Mouse (Mus musculus): ENCODE measurements around the gene Yjefn3.
"Not testable (repeated sequence)": the region's sequence is repeated elsewhere in the genome, so short reads cannot be mapped to it uniquely, and the experiment has no call there.

Gene Yjefn3

DNA sequence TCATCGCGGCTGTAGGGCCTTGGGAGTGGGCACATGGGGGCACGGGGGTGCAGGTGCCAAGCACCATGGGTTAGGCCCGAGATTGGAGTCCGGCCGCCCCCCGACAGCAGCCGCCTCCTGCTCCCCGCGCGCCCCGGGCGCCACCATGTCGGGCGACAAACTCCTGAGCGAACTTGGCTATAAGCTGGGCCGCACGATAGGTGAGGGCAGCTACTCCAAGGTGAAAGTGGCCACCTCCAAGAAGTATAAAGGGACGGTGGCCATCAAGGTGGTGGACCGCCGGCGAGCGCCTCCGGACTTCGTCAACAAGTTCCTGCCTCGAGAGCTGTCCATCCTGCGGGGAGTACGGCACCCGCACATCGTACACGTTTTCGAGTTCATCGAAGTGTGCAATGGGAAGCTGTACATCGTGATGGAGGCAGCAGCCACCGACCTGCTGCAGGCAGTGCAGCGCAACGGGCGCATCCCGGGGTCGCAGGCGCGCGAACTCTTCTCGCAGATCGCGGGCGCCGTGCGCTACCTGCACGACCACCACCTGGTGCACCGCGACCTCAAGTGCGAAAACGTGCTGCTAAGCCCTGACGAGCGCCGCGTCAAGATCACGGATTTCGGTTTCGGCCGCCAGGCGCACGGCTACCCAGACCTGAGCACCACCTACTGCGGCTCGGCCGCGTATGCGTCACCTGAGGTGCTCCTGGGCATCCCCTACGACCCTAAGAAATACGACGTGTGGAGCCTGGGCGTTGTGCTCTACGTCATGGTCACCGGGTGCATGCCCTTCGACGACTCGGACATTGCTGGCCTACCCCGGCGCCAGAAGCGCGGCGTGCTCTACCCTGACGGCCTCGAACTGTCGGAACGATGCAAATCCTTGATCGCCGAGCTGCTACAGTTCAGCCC, at the start of gene Yjefn3, which contains the start of the genes Tssk6 and Ndufa13:
TSS of gene Yjefn3 (minus strand) at position 550 of the 900 bp plus-strand sequence.
TSS of gene Tssk6 (plus strand) at position 22 of the 900 bp plus-strand sequence.
TSS of gene Ndufa13 (minus strand) at position 396 of the 900 bp plus-strand sequence.
- H3K27me3 ChIP-seq (ENCODE audit: control insufficient read depth, insufficient read depth, low read length, poor library complexity, severe bottlenecking) = no peaks in the 10 kb centered on the region
- H3K36me3 ChIP-seq (ENCODE audit: control insufficient read depth, insufficient read depth, low read length, poor library complexity, severe bottlenecking) = no peaks in the 10 kb centered on the region
- DNase-seq (ENCODE audit: low read depth, low spot score) = peak; percentile 85

DNA sequence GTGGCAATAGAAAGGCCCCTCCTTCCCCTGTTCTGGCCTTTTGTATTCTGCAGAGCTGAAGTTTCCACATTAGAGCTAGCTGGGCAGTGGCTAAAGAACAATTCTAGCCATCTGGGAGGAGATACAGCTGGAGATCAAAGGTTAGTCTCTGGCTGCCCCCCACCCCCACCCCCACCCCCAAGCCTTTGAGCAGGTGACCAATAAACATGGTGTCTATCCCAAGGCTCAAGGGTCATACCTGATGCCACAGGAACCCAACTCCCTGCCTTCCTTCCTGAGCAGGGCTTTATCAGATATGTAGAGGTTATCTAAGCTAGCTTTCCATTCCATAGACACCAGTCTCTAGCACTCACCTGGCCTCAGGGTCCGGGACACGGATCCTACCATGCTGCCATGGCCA, 47.8 kb upstream of the Yjefn3 start:
- no peak for DNase-seq (ENCODE audit: low read depth, low spot score)
- no peaks in the 10 kb centered on the region for H3K27me3 ChIP-seq (ENCODE audit: control insufficient read depth, insufficient read depth, low read length, poor library complexity, severe bottlenecking)
- peaks cover 2% of the 10 kb centered on the region; the same call in 1 of the 2 replicates for H3K36me3 ChIP-seq (ENCODE audit: control insufficient read depth, insufficient read depth, low read length, poor library complexity, severe bottlenecking)

DNA sequence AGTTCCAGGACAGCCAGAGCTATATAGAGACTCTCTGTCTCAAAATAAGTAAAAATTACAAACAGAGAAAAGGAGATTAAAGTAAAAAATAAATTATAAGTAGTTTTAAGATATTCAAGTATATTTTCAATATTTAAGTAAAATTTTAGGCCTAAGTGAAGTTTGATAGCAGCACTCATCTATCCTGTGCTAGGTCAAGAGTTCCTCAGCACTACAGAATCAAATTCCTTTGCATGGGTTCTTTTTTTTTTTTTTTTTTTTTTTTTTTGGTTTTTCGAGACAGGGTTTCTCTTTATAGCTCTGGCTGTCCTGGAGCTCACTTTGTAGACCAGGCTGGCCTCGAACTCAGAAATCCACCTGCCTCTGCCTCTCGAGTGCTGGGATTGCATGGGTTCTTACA, 40.0 kb upstream of the Yjefn3 start:
- H3K36me3 ChIP-seq (ENCODE audit: control insufficient read depth, insufficient read depth, low read length, poor library complexity, severe bottlenecking) = not testable (repeated sequence)

DNA sequence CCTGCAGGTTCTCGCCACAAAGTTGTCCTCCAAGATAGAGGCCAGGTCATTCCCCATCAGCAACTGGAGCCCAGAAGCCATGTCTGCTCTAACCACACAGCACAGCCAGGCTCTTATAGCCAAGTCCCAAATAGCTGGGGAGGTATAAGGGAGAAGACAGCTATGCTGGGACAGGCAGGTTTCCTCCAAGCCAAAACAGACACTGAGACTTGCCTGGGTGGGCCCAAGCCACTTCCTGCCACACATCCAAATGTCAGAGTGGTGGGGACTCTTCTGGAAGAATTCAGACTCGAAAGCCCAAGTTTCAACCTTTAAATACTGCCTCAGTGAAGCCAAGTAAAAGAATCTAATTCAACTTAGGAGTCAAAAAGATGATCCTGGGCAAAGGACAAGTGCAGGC, 37.9 kb upstream of the Yjefn3 start:
- H3K36me3 ChIP-seq (ENCODE audit: control insufficient read depth, insufficient read depth, low read length, poor library complexity, severe bottlenecking) = peaks cover 1% of the 10 kb centered on the region; the same call in 1 of the 2 replicates
- DNase-seq (ENCODE audit: low read depth, low spot score) = no peak
- no peaks in the 10 kb centered on the region for H3K27me3 ChIP-seq (ENCODE audit: control insufficient read depth, insufficient read depth, low read length, poor library complexity, severe bottlenecking)

More for the DNA sequence above, 40.0 kb upstream of the Yjefn3 start:
- not testable (repeated sequence) for DNase-seq (ENCODE audit: low read depth, low spot score); H3K27me3 ChIP-seq (ENCODE audit: control insufficient read depth, insufficient read depth, low read length, poor library complexity, severe bottlenecking)

DNA sequence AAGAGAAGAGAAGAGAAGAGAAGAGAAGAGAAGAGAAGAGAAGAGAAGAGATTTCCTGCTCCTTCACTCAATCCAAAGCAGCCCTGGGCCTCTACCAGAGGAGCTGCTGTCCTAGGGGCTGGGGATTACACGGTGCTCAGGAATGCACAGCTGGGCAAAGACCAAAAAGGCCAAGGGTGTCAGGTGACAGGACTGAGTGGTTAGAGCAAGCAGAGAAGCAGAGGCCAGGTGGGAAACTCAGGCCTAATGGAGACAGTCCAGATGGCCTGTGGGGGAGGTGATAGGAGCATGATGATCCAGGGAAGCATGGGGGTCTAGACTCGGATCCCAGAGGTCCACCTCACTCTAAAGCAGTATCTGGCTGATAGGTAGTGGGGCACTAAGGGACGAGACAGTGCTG, 37.1 kb upstream of the Yjefn3 start:
- peaks cover 2% of the 10 kb centered on the region; the same call in 1 of the 2 replicates for H3K36me3 ChIP-seq (ENCODE audit: control insufficient read depth, insufficient read depth, low read length, poor library complexity, severe bottlenecking)
- no peak for DNase-seq (ENCODE audit: low read depth, low spot score)
- no peaks in the 10 kb centered on the region for H3K27me3 ChIP-seq (ENCODE audit: control insufficient read depth, insufficient read depth, low read length, poor library complexity, severe bottlenecking)

DNA sequence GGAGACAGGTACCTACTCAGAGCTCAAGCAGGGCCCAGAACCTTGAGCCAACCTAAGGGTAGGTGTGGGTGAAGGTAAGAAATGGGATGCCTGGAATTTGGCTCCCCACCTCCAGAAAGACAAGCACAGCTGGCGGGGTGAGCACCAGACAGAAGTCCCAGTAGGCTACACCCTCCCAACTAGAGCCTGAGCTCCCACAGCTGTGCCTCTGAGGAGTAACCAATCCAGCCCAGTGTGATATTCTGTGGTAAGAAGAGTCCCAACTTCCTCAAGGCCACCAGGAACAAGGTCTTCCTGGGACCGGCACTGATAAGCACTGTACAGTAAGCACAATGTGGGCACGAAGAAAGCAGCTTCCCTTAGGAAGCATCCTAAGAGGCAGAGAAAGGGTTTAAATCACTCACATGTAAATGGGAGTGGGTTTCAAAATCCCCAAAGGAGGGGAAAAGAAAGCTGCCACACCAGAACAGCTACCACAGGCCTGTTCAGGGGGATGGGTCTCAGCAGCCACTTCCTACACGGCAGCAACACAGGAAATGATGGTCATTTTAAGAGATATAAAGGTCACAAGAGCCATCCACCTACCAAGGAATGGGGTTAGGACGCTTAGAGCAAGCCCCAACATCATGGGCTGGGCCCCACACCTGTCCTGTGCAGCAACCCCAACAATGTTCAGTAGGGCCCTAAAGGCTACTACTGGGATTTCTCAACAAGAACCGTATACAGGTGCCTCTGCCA, 35.9 kb upstream of the Yjefn3 start:
- DNase-seq (ENCODE audit: low read depth, low spot score) = no peak
- H3K27me3 ChIP-seq (ENCODE audit: control insufficient read depth, insufficient read depth, low read length, poor library complexity, severe bottlenecking) = no peaks in the 10 kb centered on the region
- H3K36me3 ChIP-seq (ENCODE audit: control insufficient read depth, insufficient read depth, low read length, poor library complexity, severe bottlenecking) = peaks cover 8% of the 10 kb centered on the region; the same call in 1 of the 2 replicates

DNA sequence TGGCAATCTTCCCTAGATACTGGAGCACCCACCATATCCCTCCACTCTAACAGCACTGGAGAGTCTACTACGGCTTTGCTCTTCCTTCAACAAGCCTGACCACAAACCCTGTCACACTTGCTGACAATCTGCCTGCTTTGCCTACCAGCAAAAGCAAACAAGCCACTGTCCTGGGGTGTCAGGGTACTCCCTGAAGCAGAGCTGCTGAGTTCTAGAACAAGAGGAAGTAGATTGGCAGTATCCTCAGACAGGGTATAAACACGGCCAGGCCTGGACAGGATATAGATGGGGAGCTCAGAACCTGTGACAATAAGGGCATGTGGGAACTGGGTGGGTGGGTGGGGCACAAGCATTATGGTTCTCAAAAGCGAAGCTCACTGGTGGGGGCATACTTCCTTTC, 35.0 kb upstream of the Yjefn3 start:
- Histone ChIP-seq H3K36me3 (ENCODE audit: control insufficient read depth, insufficient read depth, low read length, poor library complexity, severe bottlenecking) (peaks cover 8% of the 10 kb centered on the region; the same call in 1 of the 2 replicates), H3K27me3 (ENCODE audit: control insufficient read depth, insufficient read depth, low read length, poor library complexity, severe bottlenecking) (no peaks in the 10 kb centered on the region)
- DNase-seq (ENCODE audit: low read depth, low spot score) = peak; percentile 64

DNA sequence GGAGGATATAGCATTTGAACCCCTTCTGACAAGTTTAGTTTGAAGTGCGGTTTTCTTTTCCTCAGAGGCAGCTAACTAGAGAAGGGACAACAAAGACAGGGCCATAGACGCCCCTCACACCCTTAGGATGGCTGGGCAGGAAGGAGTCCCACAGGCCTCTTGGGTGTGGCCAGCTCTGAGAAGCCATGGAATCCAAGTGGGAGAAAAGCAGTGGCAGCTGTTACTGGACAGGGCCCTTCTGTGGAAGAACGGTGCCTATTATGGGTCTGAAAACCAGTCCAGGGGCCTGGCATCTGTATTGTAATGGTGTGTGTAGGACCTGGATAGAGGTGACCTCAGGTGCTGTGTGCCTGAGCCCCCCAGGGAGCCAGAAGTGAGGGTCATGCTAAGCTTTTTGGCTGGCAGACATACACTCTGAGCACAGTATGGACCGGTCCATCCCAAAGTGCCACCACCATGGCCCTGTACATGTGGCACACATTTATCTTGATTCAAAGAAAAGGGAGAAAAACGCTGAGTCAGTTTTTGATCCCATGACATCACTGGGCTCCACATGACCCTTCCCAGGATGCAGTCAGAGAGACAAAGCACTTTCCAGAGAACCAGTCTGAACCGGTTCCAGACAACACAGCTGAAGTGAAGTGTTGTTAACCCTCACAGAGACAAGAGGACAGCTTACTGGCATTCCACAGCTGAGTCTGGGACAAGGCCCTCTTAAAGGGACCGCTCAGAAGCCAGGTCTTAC, 33.7 kb upstream of the Yjefn3 start:
- Histone ChIP-seq H3K36me3 (ENCODE audit: control insufficient read depth, insufficient read depth, low read length, poor library complexity, severe bottlenecking) (peaks cover 8% of the 10 kb centered on the region; the same call in 1 of the 2 replicates), H3K27me3 (ENCODE audit: control insufficient read depth, insufficient read depth, low read length, poor library complexity, severe bottlenecking) (no peaks in the 10 kb centered on the region)
- no peak for DNase-seq (ENCODE audit: low read depth, low spot score)

DNA sequence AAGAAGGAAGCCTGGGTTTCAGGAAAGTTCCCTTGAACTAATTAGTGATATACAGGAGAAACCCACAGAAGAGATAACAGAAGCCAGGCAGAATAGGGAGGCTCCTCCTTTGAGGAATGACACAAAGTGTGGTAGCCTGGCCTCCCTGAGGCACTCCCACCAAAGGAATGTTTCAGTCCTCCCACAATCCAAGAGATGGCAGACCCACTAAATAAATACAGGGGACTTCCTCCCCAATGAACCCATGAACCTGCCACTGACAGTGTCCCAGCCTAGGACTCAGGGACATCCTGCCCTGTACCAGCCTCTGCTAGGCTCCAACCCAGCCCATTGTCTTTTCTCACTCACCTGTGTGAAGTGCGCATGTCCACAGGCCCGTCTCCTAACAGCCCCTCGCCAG, 32.9 kb upstream of the Yjefn3 start:
- peaks cover 8% of the 10 kb centered on the region; the same call in 1 of the 2 replicates for H3K36me3 ChIP-seq (ENCODE audit: control insufficient read depth, insufficient read depth, low read length, poor library complexity, severe bottlenecking)
- no peaks in the 10 kb centered on the region for H3K27me3 ChIP-seq (ENCODE audit: control insufficient read depth, insufficient read depth, low read length, poor library complexity, severe bottlenecking)
- DNase-seq (ENCODE audit: low read depth, low spot score) = no peak

DNA sequence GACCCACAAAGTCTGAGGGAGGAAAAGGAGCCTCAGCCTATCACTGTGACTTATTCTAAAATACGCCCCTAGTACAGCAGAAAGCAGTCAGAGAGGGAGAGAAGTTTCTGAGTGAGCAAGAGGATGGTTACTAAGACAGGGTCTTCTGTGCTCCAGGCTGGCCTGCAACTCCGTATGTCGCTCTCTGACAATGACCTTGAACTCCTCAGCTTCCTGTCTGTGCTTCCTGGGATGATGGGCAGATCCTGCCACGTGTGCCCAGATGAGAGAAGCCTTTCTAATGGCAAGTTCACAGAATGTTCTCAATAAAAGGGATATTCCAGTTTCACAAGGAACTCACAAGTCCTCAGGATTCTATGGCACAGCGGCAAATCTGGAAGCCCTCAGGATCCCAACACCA, 32.1 kb upstream of the Yjefn3 start:
- Histone ChIP-seq H3K27me3 (ENCODE audit: control insufficient read depth, insufficient read depth, low read length, poor library complexity, severe bottlenecking) (no peaks in the 10 kb centered on the region), H3K36me3 (ENCODE audit: control insufficient read depth, insufficient read depth, low read length, poor library complexity, severe bottlenecking) (peaks cover 8% of the 10 kb centered on the region; the same call in 1 of the 2 replicates)
- no peak for DNase-seq (ENCODE audit: low read depth, low spot score)

DNA sequence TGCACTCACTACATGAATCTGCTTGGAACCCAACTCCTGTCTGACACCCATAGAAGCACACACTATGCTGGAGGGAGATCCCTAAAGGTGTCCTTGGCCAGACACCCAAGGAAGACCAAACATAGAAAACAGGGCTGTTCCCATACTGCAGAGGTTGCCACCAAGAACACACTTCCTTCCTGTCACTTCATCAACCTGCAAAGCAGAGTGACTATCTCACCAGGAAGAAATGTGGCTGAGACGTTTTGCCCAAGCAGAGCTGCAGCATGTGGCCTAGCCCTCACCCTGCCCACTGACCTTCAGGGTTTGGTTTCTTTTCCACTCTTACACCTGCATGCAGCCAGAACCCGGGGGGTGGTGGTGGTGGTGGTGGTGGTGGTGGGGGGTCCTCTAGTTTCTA, 31.3 kb upstream of the Yjefn3 start:
- Histone ChIP-seq H3K27me3 (ENCODE audit: control insufficient read depth, insufficient read depth, low read length, poor library complexity, severe bottlenecking) (no peaks in the 10 kb centered on the region), H3K36me3 (ENCODE audit: control insufficient read depth, insufficient read depth, low read length, poor library complexity, severe bottlenecking) (peaks cover 8% of the 10 kb centered on the region; the same call in 1 of the 2 replicates)
- no peak for DNase-seq (ENCODE audit: low read depth, low spot score)

DNA sequence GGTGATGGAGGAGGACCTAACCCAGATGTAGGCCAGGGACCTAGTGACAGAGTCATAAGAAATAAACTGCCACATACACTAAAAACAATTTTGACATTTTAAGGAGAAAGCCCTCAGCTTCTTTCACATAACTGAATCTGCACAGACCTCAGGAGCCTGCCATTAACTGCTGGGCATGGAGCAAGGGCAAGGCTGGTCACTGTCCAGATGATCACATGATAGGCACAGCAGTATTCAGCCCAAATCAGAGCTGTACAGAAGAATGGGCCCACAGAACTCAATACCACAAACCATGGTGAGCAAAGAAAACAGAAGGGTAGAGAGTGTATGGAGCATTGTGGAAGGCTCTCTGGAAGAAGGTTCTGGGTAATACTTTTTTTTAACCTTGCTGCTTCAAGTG, 24.4 kb upstream of the Yjefn3 start:
- H3K36me3 ChIP-seq (ENCODE audit: control insufficient read depth, insufficient read depth, low read length, poor library complexity, severe bottlenecking) = peaks cover 1% of the 10 kb centered on the region; the same call in 1 of the 2 replicates
- H3K27me3 ChIP-seq (ENCODE audit: control insufficient read depth, insufficient read depth, low read length, poor library complexity, severe bottlenecking) = no peaks in the 10 kb centered on the region
- DNase-seq (ENCODE audit: low read depth, low spot score) = no peak

DNA sequence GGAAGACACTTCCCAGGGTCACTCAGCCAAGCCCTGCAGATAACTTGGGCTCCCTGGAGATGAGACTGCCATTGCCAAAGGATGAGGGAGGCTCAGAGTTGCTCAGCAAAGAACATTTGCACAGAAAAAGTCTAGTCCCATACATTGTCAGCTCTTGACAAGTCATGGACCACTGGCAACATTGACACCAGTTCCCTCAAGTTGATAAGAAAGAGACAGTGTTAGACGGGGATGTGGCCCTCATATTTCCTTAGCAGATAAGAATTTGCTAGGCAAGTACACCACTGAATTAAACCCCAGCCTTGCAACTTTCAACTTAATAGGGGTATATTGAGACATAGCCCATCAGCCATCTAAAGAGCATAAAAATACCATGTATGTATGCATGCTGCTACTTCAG, 21.5 kb upstream of the Yjefn3 start:
- DNase-seq (ENCODE audit: low read depth, low spot score) = no peak
- peaks cover 1% of the 10 kb centered on the region for H3K36me3 ChIP-seq (ENCODE audit: control insufficient read depth, insufficient read depth, low read length, poor library complexity, severe bottlenecking)
- H3K27me3 ChIP-seq (ENCODE audit: control insufficient read depth, insufficient read depth, low read length, poor library complexity, severe bottlenecking) = no peaks in the 10 kb centered on the region

DNA sequence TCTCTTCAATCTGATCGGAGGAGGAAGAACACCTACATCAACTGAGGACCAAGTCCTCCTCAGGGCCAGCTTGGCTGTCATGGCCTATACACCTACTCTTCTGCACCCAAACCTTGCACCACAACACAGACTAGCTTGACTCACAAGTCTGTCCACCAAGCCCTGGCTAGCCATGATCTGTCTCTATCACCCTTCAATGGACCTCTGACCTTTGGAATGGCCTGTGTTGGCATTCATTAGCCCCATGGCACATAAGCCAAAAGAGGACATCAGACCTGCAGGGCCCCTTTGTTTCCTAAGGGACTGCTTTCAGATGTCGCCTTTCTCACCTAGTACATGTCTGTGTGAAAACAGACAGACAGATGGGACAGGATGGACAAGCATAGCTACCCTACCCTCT, 18.6 kb upstream of the Yjefn3 start:
- no peak for DNase-seq (ENCODE audit: low read depth, low spot score)
- H3K36me3 ChIP-seq (ENCODE audit: control insufficient read depth, insufficient read depth, low read length, poor library complexity, severe bottlenecking) = no peaks in the 10 kb centered on the region; the same call in none of the 2 replicates
- H3K27me3 ChIP-seq (ENCODE audit: control insufficient read depth, insufficient read depth, low read length, poor library complexity, severe bottlenecking) = no peaks in the 10 kb centered on the region

Data from splenic B cell, adult 2 months (primary cell).